Mouse (Mus musculus) megakaryocyte-erythroid progenitor cell, adult 5-6 weeks (primary cell): ENCODE data around the gene Car9. TPM values are rescaled to one million over a fixed set of nuclear protein-coding genes. Genes with fewer than 3 reads are reported as not detected.
"Not testable (repeated sequence)": the region's sequence is repeated elsewhere in the genome, so short reads cannot be mapped to it uniquely, and the experiment has no call there.

Source experiments
- ATAC-seq: replicated peaks from 2 replicates; pipeline ENCODE4 v1.8.0; 2016; ENCODE audit warnings: mild to moderate bottlenecking, inconsistent platforms; ENCODE audit not compliant: severe bottlenecking, poor library complexity, low FRiP score, low TSS enrichment
- total RNA-seq, 2 experiments: library from RNA; stranded (forward) in 1 of 2; stranded (reverse) in 1 of 2; fragments of 200-1000, 215-1000 nt in 1 of 2; fragments of >200 nt in 1 of 2; fragmentation: Nextera tagmentation in 1 of 2; gene quantifications; 2 replicates each; pipeline ENCODE4 v1.2.3; 2014 to 2017

Gene Car9
- total RNA-seq (2014; fragmentation: Nextera tagmentation) (3.6 and 11.8 TPM in 2 replicates), total RNA-seq (2017) (2.1 and 3.3 TPM in 2 replicates)

DNA sequence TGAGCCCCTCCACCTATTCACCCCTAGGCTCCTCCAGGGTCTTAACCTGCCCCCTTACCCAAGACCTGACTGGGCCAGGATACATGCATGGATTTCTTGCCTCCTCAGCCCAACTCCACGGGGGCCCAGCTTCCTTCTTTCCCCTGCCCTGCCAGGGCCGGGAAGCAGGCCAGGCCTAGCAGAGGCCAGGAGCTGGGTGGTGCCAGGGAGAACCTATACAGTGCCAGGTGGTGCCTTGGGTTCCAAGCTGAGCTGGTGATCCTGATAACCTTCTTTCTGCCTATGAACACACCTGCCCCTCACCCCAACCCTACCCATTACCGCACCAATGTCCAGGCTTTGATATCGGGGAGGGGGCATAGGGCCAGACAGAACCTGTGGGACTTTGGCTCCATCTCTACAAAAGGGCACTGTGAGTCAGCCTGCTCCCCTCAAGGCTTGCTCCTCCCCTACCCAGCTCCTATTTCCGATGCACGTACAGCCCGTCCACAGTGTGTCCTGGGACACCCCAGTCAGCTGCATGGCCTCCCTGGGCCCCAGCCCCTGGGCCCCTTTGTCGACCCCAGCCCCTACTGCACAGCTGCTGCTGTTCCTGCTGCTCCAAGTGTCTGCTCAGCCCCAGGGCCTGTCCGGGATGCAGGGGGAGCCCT, at the start of gene Car9:
Gene Car9 (plus strand): TSS at position 431 of the 650 bp plus-strand sequence.
- no peak for ATAC-seq

DNA sequence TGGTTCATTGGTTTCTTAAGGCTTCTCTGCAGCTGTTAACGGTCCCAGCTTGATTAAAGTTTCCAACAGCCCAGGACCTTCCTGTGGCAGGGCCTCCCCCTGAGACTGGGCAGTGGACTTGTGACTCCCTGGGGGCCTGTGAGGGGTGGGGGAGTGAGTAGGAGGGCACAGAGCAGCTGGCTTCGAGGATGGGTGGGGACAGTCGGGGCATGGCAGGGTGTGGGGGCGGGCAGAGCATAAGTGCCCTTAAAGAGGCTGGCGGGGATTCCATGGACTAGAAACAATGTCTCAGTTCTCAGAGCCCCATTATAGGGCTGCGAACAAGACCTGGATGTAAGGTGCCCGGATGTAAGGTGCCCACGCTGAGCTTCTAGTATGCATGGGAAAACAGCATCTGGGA, 49.6 kb upstream of the Car9 start:
- no peak for ATAC-seq

DNA sequence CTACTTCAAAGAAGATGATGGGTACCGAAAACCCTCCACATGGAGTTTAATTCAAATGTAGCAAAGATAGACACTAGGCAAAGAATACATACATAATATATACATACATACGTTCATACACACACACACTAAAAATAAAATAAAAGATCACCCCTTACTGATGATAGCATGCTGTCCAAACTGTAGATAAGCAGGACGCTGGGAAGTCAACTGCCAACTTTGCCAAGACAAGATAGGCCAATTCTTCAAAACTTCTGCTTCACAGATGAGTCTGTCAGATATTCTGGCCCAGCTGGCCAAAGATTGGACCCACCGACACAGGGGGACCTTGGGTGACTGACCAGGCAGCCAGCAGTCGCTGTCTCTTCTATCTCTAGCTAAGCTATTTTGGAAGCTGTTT, 43.7 kb upstream of the Car9 start:
- peak; percentile 18; the same call in 1 of the 2 replicates for ATAC-seq

DNA sequence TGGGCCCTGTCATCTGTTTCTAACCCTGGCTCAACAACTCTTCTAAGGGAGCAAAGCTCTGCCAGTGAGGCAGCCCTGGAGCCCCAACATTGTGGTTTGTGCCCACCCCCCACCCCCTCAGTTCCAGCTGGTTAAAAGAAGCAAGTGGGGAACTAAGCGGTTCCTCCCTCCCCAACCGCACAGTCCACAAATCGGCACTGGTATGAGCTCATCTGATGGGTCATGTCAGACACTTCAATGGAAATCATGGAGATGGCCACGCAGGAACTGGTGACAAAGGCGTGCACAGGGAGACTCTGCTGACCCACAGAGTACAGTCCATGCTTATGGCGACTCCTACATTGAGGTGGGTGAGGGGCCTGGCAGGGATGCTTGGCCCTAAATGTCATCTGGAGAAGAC, 40.8 kb upstream of the Car9 start:
- ATAC-seq = no peak

DNA sequence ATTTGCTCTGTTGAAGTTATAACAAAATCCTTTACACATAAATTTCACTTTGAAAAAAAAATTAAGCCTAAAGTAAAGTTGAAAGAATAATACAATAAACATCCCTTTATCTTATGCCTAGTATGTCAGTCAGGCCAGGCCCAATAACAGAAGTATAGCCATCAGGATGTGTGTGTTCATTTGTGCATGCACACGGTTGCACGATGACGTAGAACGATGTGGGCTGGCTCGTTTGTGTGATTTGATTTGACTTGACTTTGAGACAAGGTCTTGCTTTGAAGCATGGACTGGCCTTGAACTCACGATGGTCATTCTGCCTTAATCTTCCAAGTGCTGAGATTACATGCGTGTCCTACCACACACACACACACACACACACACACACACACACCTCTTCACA, 39.9 kb upstream of the Car9 start:
- ATAC-seq = no peak

DNA sequence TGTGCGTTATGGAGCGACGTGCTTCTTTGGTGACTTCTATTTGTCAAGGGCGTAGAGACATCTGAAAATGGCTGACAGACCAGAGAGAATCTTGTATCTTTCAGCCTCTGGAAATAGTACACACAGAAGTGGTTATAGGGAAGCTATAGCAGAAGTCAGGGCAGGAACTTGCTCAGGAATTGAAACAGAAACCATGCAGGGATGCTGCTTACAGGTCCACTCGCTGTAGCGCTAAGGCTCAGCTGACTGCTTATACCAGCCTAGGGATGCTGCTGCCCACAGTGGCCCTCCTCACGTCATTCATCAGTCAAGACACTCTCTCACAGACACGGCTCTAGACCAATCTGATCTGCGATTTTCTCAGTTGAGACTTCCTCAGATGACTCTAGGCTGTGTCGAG, 36.5 kb upstream of the Car9 start:
- ATAC-seq = no peak

DNA sequence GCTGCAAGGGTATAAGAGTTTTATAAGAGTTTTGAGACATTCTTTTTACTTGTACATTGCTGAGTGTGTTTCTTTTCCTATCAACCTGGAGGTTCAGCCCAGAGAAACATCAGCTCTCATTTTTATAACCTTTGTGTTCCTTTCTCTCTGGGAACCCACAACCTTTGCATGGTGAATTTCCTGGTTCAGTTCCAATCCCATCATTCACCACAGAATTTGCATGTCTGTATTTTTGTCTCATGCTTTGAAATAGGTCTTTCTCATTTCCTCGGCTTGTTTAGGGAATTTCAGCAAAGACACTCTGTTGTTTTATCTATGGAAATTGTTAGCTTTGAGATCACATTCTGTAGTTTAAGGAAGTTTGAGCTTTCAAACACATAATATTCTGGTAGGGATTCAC, 33.1 kb upstream of the Car9 start:
- no peak for ATAC-seq

DNA sequence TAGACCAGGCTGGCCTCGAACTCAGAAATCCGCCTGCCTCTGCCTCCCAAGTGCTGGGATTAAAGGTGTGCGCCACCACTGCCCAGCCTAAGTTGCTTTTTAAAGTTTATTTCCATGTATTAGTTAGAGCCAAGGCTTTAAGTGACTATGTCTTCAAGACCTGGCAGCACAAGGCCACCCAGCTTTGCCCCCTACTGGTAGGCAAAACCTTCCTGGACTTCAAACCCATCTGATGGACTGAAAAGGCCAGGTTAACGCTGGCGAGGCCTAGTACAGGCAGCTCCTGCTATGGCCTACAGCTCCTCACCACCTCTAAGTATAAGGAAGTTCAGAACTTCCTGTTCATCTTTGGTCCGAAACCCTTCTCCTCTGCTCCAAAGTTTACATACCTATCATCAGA, 30.2 kb upstream of the Car9 start:
- peak; percentile 50 for ATAC-seq

DNA sequence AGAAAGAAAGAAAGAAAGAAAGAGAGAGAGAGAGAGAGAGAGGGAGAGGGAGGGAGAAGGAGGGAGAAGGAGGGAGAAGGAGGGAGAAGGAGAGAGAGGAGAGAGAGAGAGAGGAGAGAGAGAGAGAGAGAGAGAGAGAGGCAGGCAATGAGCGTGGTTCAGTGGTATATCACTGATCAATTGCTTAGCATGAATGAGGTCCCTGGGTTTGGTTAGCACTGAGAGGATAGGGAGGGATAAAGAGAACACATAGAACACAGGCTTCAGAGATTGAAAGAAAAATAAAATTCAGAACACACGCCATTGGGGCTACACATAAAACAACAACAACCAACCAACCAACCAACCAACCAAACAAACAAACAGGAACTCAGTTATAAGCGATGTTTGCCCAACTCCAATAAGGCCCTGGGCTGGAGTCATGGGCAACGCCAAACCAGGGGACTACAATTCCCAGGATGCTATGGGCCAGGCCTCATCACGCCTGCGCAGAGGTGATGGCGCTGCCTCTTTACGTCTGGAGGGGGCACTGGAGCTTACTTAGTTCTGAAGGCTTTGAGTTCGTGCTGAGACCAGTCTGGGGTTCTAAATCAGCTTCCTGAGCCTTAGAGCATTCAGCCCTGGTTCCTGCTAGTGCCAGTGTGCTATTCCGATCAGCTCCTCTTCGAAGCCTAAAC, 28.8 kb upstream of the Car9 start:
- peak; percentile 97 for ATAC-seq

DNA sequence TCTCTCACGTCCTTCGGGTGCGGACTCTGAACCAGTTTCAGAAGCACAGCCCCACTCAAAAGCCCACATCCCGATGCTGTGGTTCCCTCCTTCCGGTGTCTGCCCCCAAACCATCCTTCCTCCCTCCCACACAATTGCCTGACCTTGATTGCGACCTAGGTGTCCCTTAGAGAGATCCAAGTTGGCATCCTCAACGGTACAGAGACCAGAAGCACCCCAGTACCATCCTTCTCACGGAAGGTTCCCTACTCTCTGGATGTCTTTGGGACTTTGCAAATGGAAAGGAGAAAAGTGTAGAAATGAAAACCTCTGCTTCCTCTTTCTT, 28.3 kb upstream of the Car9 start:
- ATAC-seq = peak; percentile 36; the same call in 1 of the 2 replicates

DNA sequence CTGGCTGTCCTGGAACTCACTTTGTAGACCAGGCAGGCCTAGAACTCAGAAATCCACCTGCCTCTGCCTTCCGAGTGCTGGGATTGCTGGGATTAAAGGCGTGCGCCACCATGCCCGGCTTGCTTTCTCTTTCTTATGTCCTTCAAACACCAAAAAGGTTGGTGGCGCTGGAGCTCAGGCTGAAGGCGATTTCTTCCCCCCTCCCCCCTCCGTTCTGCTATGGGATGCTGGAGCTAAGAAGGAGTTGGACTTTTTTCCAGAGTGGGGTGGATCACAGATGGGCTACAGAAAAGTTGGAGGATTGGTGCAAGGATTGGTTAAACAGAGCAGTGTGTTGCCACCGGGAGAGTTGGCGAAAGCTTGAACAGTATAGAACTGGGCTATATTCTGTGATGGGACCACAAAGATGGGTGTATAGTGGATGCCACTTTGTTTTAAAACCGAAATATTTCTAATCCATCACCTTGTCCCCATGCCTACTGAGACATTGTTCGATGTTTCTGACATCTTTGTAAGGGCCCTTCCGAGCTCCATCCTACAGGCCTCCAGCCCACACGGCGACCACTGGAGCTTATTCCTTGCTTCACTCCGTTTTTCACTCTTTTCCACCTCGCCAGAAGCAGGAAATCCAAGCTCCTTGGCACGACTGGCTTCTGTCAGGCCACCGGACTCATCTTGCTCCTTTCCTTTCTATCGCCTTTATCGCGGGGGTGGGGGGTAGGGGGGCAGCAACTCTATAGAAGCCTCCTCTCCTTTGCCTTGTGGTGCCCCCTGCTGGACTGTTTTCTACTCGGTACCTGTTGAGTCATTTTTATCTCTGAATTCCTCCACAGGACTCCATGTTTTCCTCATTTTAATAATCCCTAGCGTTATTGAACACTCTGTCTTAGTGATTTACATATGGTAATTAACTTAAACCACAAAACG, 27.6 kb upstream of the Car9 start:
- peak; percentile 29 for ATAC-seq

DNA sequence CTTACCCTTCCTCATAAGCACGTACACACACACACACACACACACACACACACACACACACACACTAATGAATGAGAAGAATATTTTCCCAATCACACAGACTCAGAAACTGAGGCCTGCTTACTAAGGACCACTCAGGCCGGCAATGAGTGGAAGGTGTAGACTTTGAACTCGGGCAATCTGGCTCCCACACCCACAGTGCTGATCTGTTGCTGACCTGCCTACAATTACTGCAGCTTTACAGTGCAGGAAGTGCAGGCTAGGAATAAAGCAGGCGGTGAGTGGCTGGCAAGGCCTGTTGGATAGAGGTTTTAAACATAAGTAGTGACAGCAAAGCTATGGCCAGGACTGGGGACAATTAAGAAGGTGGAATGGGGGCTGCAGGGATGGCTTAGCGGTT, 25.8 kb upstream of the Car9 start:
- no peak for ATAC-seq

DNA sequence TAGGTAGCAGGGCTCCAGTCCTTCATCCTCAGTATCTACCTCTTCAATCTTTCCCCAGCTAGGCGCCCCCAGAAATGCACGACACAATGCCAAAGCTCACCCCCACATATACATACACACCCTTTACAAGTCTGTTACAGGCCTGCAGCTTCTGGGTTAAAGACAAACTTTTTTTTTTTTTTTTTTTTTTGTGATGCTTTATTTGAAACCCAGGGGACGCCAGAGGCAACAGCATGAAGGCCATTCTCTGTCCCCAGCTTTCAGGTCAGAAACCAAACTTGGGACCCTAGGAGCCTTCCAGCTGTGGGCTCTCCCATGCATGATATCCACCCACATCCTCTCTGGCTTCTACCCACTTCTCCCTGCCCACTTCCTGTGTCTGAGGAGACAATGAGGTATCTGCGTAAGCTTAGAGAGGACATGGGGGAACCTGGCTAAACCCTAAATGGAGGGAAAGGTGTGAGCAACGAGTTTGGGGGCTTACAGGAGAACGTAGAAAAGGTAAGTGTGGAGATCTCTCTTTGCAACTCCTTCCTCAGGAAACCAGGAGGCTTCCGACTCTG, 24.8 kb upstream of the Car9 start:
- ATAC-seq = no peak

DNA sequence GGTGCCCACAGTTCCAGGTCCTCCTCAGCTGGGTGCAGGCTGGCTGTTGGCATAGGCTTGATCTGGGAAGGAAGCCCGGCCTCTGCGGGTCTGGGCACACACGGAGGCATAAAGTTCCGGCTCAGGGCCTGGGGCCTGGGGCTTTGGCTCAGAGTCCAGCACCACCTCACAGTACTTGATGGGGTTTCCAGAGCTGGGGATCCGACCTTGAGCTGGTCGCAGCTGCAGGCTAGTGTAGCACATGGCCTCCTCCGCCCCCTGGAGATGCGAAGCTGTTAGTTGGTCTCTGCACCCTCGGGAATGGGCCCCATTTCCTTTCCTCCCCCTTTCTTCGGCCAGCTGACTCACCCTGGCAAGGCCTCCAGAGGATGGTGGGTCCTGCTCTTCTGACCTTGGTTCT, 24.2 kb upstream of the Car9 start:
- ATAC-seq = no peak

DNA sequence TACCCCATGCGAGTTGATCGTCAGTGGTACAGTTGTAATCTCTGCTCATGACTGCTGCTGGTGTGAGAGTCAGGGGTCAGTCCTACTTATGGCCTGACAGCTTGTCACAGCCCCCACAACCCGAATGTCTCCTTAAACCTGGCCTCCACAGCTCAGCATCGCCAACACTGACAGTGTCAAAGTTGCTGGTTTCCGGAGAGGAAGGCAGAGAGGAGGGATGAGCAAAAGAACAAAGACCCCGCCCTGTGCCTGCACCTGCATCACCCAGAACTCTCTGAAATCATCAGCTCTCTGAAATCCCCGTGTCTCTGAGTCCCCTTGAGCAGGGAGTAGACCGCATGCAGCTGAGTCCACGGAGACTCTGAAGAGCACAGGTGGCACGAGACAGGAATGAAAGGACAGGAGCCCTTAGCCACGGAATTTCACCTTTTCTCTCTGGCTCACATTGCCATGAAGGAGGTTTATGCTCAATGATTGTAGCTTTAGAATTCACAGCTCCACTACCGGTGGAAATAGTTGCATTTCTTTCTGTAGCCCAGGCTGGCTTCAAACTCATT, 23.2 kb upstream of the Car9 start, which contains the start of gene Sit1:
Gene Sit1 (minus strand): TSS at position 200 of the 557 bp plus-strand sequence.
- no peak for ATAC-seq

DNA sequence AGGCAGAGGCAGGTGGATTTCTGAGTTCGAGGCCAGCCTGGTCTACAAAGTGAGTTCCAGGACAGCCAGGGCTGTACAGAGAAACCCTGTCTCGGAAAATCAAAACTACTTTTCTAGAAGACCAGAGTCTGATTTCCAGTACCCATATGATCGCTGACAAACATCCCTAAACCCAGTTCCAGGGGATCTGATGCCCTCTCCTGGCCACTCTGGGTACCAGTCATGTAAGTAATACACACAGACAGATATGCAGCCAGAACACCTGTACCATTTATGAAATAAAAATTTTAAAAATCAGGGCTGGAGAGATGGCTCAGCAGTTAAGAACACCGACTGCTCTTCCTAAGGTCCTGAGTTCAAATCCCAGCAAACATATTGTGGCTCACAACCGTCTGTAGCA, 21.1 kb upstream of the Car9 start:
- ATAC-seq = not testable (repeated sequence)

DNA sequence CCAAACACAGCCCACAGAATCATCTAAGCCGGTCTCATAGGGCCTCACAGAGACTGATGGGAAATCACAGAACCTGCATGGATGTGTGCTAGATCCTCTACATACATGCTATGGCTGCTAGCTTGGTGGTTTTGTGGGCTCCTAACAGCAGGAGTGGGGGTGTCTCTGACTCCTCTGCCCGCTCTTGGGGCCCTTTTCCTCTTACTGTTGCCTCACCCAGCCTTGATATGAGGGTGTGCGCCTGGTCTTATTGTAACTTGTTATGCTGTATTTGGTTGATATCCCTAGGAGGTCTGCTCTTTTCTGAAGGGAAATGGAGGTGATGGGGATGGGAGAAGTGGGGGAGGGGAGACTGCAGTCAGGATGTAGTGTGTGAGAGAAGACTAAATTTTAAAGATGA, 17.2 kb upstream of the Car9 start:
- ATAC-seq = no peak

DNA sequence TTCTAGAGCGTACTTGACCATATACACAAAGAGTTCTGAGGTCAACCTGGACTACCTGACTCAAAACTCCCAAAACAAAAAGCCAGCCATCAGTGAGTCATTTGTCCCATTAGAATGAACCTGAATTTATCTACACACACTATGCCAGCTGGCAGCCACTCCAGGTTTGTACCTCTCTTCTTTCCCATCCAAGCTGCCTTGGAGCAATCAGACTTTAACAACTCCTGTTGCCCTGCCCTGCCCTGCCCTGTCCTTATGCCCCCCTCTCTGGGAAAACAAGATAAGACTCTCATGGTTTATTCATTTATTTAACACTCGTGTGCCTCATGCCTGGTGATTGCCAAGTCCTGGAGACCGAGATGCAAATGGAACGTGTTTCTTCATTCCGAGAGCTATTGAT, 16.0 kb upstream of the Car9 start:
- peak; percentile 52 for ATAC-seq

DNA sequence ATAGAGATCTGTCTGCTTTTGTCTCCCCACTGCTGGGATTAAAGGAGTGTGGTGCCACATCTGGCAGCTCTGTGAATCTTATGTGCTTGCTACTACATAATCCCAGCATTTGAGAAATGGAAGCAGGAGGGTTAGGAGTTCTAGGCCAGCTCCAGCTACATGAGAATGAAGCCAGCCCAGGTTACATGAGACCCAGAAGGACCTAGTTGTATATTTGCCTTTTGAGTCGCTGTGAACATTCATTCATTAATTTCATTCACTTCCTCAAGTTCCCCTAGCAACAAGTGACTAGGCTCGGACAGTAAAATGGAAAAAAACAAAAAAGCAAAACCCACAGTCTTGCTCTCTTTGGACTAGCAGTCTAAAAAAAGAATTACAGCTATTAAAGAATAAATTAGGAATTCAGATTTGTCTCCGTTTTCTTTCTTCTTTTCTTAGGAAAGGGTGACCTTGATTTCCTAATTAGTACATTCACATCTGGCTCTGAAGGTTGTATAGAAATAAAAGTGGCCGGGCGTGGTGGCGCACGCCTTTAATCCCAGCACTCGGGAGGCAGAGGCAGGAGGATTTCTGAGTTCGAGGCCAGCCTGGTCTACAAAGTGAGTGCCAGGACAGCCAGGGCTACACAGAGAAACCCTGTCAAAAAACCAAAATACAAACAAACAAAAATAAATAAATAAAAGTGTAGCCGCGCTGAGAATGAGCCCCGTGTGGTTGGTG, 14.5 kb upstream of the Car9 start:
- no peak for ATAC-seq
